Mouse (Mus musculus) megakaryocyte, embryonic 14.5 days (primary cell): ENCODE results near the gene Ddx6. TPM values are rescaled to one million over a fixed set of nuclear protein-coding genes. Genes with fewer than 3 reads are reported as not detected.

Experiments used
- H3K27me3 ChIP-seq: replicated peaks from 2 replicates; pipeline ENCODE3; 2012; ENCODE audit warnings: inconsistent platforms
- H3K36me3 ChIP-seq: replicated peaks from 2 replicates; pipeline ENCODE3; 2012; ENCODE audit warnings: low read length, inconsistent platforms, mixed read lengths
- H3K4me1 ChIP-seq: 2 replicates; pipeline ENCODE4 v1.6.1; 2012; ENCODE audit warnings: inconsistent platforms
- H3K4me3 ChIP-seq: replicated peaks from 2 replicates; pipeline ENCODE3; 2012; ENCODE audit warnings: moderate library complexity, mild to moderate bottlenecking, inconsistent platforms
- H3K9me3 ChIP-seq: 2 replicates; pipeline ENCODE4 v1.6.1; 2012; ENCODE audit warnings: inconsistent platforms
- FLI1 ChIP-seq: IDR thresholded peaks from 2 replicates; pipeline ENCODE4 v1.6.1; 2012; ENCODE audit warnings: low read length, inconsistent platforms, mixed read lengths
- GATA1 ChIP-seq: IDR thresholded peaks from 3 replicates; pipeline ENCODE4 v1.6.1; 2012; ENCODE audit warnings: mixed read lengths, low read length, inconsistent platforms, borderline replicate concordance
- polyA plus RNA-seq: library from polyadenylated mRNA; stranded (reverse); fragments of >175 nt; gene quantifications from 2 replicates; pipeline ENCODE4 v1.2.3, GENCODE M21; 2012; ENCODE audit warnings: low replicate concordance; ENCODE audit not compliant: insufficient read depth

Gene Ddx6
- polyA plus RNA-seq, 1 experiment: 10.8 TPM

DNA sequence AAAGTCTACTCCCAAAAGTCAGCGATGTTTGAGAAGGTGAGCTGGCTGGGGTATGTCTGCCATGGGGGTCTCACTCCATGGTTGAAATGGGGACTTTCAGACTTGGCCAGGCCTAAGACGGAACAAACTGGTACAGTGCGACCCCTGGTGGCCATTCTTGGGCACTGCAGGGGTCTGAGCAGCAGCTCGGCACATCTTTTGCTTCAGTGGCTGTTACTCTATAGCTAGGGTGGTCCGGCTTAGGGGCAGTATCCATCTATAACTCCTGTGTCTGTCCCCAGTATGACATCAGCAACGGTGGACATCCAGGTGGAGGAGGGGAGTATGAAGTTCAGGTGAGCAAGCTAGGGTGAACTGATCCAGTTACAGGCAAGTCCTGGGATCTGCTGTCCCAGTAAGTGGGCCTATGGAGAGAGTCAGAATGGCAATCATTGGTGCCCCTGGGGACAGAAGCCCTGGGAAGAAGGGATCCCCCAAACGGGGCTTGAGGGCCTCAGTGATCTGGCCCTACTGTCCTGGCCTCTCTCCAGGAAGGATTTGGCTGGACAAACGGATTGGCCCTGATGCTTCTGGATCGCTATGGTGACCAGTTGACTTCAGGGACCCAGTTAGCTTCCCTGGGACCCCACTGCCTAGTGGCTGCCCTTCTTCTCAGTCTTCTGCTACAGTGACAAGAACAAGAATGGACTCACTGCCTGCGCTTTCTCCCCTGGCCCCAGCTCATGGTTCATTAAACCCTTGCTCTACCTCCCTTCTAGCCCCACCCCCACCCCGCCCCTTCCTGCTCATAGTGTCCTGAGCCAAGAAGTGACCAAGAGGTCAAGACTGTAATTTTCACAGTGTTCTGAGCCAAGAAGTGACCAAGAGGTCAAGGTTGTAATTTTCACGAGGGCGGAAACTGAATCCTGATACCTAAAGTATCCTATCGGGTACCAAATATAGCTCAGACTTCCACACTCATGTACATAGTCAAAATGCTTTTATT lies 80.9 kb downstream of the Ddx6 start:
- H3K36me3 ChIP-seq: peaks cover 10% of the 10 kb centered on the region
- H3K9me3 ChIP-seq: no peaks in the 10 kb centered on the region
- H3K4me1 ChIP-seq: peaks cover 6% of the 10 kb centered on the region; the same call in 1 of the 2 replicates
- H3K27me3 ChIP-seq: peaks cover 62% of the 10 kb centered on the region
- TF ChIP-seq FLI1 (no peak), GATA1 (no peak)
- H3K4me3 ChIP-seq: no peak overlapping the region

DNA sequence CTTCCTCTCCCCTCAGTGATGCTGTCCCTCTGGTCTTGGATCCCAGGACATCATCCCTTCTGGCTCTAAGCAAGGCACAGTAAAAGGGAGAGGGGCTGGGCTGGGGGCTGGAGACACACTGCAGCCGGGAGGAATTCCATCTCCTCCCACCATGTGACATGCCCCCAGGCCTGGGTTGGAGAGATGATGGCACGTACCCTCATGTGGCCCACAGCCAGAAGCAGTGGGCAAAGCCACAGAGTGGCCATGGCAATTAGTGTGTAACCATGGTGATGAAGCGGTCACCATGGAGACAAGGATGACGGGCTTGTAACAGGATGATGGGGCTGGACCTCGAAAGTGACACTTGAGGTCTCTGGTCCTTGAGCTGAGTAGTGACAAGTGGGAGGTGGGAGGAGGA lies 81.9 kb downstream of the Ddx6 start:
- H3K9me3 ChIP-seq: no peaks in the 10 kb centered on the region
- H3K27me3 ChIP-seq: peaks cover 58% of the 10 kb centered on the region
- H3K4me1 ChIP-seq: peaks cover 16% of the 10 kb centered on the region; the same call in 1 of the 2 replicates
- no peak overlapping the region for H3K4me3 ChIP-seq
- peaks cover 10% of the 10 kb centered on the region for H3K36me3 ChIP-seq
- no peak for TF ChIP-seq FLI1
- TF ChIP-seq GATA1: no peak

DNA sequence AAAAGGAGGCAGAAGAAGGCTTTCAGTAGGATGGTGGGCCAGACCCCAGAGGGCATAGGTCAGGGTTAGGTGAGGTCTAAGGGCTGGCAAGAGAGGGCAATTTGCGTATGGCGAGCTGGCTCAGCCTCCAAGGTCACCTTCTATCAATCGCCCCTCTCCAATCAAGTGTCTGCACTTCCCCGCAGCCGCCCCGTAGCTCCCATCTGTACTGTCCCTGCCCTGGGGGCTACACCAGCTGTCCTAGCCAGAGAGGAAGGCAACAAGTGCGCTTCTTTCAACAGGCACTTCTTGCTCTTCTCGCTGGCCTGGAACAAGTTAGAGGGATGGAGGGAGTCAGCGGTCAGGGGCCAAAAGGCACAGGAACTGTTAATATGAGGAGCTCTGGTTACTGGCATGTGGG lies 83.3 kb downstream of the Ddx6 start:
- no peak overlapping the region for H3K4me3 ChIP-seq
- H3K36me3 ChIP-seq: peaks cover 11% of the 10 kb centered on the region
- H3K4me1 ChIP-seq: peaks cover 21% of the 10 kb centered on the region
- H3K27me3 ChIP-seq: peaks cover 50% of the 10 kb centered on the region
- H3K9me3 ChIP-seq: no peaks in the 10 kb centered on the region
- TF ChIP-seq FLI1: no peak
- no peak for TF ChIP-seq GATA1

Other genes with a start within 250 kb of the Ddx6 start
- 5.8 and 8.3 TPM in 2 replicates for gene Vps11, start 243.2 kb upstream of the Ddx6 start, polyA plus RNA-seq
- gene Hyou1, start 225.4 kb upstream of the Ddx6 start, polyA plus RNA-seq: 14.1 and 28.1 TPM in 2 replicates
- 10.2 and 10.4 TPM in 2 replicates for gene Slc37a4, start 208.0 kb upstream of the Ddx6 start, polyA plus RNA-seq
- gene Rps25, start 197.8 kb upstream of the Ddx6 start, polyA plus RNA-seq: 33.9 and 149 TPM in 2 replicates
- gene Trappc4, start 197.3 kb upstream of the Ddx6 start, polyA plus RNA-seq: 10.0 and 29.6 TPM in 2 replicates
- gene Ccdc84, start 186.3 kb upstream of the Ddx6 start, polyA plus RNA-seq: 11.9 and 19.2 TPM in 2 replicates
- gene Foxr1, start 163.8 kb upstream of the Ddx6 start, polyA plus RNA-seq: not detected in 2 replicates
- gene Upk2, start 149.9 kb upstream of the Ddx6 start, polyA plus RNA-seq: not detected in 2 replicates
- 11.6 and 16.1 TPM in 2 replicates for gene Bcl9l, start 122.1 kb upstream of the Ddx6 start, polyA plus RNA-seq
- not detected in 2 replicates for gene Cxcr5, start 43.0 kb upstream of the Ddx6 start, polyA plus RNA-seq
- gene Treh, start 68.3 kb downstream of the Ddx6 start, polyA plus RNA-seq: not detected in 2 replicates
- gene Phldb1, start 130.3 kb downstream of the Ddx6 start, polyA plus RNA-seq: 10.5 and 16.0 TPM in 2 replicates
- gene Arcn1, start 163.0 kb downstream of the Ddx6 start, polyA plus RNA-seq: 1.8 and 5.9 TPM in 2 replicates
- gene Ift46, start 163.0 kb downstream of the Ddx6 start, polyA plus RNA-seq: 3.7 TPM in 1 of 2 replicates, not detected in the other
- not detected in 2 replicates for gene Tmem25, start 194.4 kb downstream of the Ddx6 start, polyA plus RNA-seq
- gene Ttc36, start 198.2 kb downstream of the Ddx6 start, polyA plus RNA-seq: 0.56 TPM in 1 of 2 replicates, not detected in the other